Mouse (Mus musculus) heart, embryonic 16.5 days (tissue): ENCODE results near the gene Srgap2. TPM values are rescaled to one million over a fixed set of nuclear protein-coding genes. Genes with fewer than 3 reads are reported as not detected.

Experiments used
- ATAC-seq: fragments of 200-750 bp; cut with Nextera tagmentation; replicated peaks from 2 replicates; pipeline ENCODE4 v1.8.0; 2017; ENCODE audit warnings: moderate number of reproducible peaks; ENCODE audit not compliant: insufficient read depth, low FRiP score; ENCODE audit errors: extremely low read depth
- H3K27ac ChIP-seq: fragments of 300-500 bp; sonication (generic); 2 replicates; pipeline ENCODE4 v1.5.1; 2014; ENCODE audit warnings: mild to moderate bottlenecking, low read length, control low read depth, moderate library complexity
- H3K27me3 ChIP-seq: fragments of 300-500 bp; sonication (generic); 2 replicates; pipeline ENCODE4 v1.6.1; 2014; ENCODE audit warnings: low read length, mixed read lengths; ENCODE audit not compliant: control insufficient read depth, insufficient read depth
- H3K36me3 ChIP-seq: fragments of 300-500 bp; sonication (generic); 2 replicates; pipeline ENCODE4 v1.6.1; 2014; ENCODE audit not compliant: control insufficient read depth, insufficient read depth
- H3K4me1 ChIP-seq: fragments of 300-500 bp; sonication (generic); 2 replicates; pipeline ENCODE4 v1.6.1; 2014; ENCODE audit warnings: low read length, mixed read lengths; ENCODE audit not compliant: control insufficient read depth, insufficient read depth
- H3K4me2 ChIP-seq: fragments of 300-500 bp; sonication (generic); 2 replicates; pipeline ENCODE4 v1.6.1; 2014; ENCODE audit warnings: low read depth, mild to moderate bottlenecking, control low read depth, low read length
- H3K4me3 ChIP-seq: fragments of 300-500 bp; sonication (generic); 2 replicates; pipeline ENCODE4 v1.5.1; 2014; ENCODE audit warnings: mild to moderate bottlenecking, control low read depth, low read length
- H3K9ac ChIP-seq: fragments of 300-500 bp; sonication (generic); 2 replicates; pipeline ENCODE4 v1.6.1; 2014; ENCODE audit warnings: low read length, control low read depth
- H3K9me3 ChIP-seq: fragments of 300-500 bp; sonication (generic); replicated peaks from 2 replicates; pipeline ENCODE4 v1.6.1; 2016; ENCODE audit warnings: low read length; ENCODE audit not compliant: control insufficient read depth
- WGBS: fragments of 180-500 bp; shearing (Covaris S2); extraction: QIAGEN DNeasy Blood & Tissue Kit; methylation state at CpG from one replicate; pipeline ENCODE4 v1.1.7; 2014; 5-methylcytosine and 5-hydroxymethylcytosine counted together
- microRNA-seq: library from miRNA; unstranded; fragments of <30 nt; microRNA quantifications from one replicate; pipeline ENCODE4, GENCODE M21; 2017
- polyA plus RNA-seq: library from polyadenylated mRNA; unstranded; fragments of >200 nt; fragmentation: Nextera tagmentation; extraction: Ambion mirVana; gene quantifications from 2 replicates; pipeline ENCODE4 v1.2.1, GENCODE M21; 2015

Srgap2 gene
- polyA plus RNA-seq, 1 experiment from 2014 or later: 16.6 TPM

- H3K9ac ChIP-seq: no peak overlapping the region
- H3K4me1 ChIP-seq: peaks cover 27% of the 10 kb centered on the region
- H3K9me3 ChIP-seq: no peaks in the 10 kb centered on the region
- no peak for ATAC-seq
- no peaks in the 10 kb centered on the region for H3K27me3 ChIP-seq
- H3K4me3 ChIP-seq: no peak overlapping the region
- H3K27ac ChIP-seq: no peak overlapping the region
- no peaks in the 10 kb centered on the region for H3K36me3 ChIP-seq
- 46% methylated on average over 7 of the region's 7 CpGs for WGBS
- no peak overlapping the region for H3K4me2 ChIP-seq
Measured at GRCm38 (mm10) chr1:131236077-131236476, 291.1 kb downstream of the Srgap2 start.

Small RNA genes within 50 kb of the gene (microRNA-seq; reads per million reads assigned to microRNA genes)
- gene Gm24273: not detected

Other genes starting within 250 kb of the Srgap2 start
- 4.0 and 5.0 TPM in 2 replicates for gene Ikbke, start 247.7 kb downstream of the Srgap2 start, polyA plus RNA-seq
- 2.4 and 3.2 TPM in 2 replicates for gene Fam72a, start 551 bp upstream of the Srgap2 start, polyA plus RNA-seq
- gene Avpr1b, start 71.9 kb upstream of the Srgap2 start, polyA plus RNA-seq: not detected in 2 replicates
- 0.80 and 0.87 TPM in 2 replicates for gene Ctse, start 111.0 kb upstream of the Srgap2 start, polyA plus RNA-seq
- gene Rab7b, start 161.3 kb upstream of the Srgap2 start, polyA plus RNA-seq: 2.5 and 2.7 TPM in 2 replicates
- 0.07 and 0.80 TPM in 2 replicates for gene Slc26a9, start 216.7 kb upstream of the Srgap2 start, polyA plus RNA-seq